ENCODE assay signal across 8 mouse cellular contexts in genomic region chr7:38107371-38108259, GRCm38 (mm10). TPM values are rescaled to one million over a fixed set of nuclear protein-coding genes. Genes with fewer than 3 reads are reported as not detected.
A peak's percentile ranks its signal among the peaks of the same experiment; 100 is the strongest.
DNase-seq lines count a peak whose midpoint lies in the region; ATAC-seq and TF ChIP-seq lines count a peak whose summit lies in the region.

Gene Ccne1, minus strand, starts transcription at chr7:38107534.

- TF ChIP-seq POLR2A in bone marrow, adult 2 months (IDR thresholded peaks at IDR 0.05; ENCODE audit: borderline replicate concordance, control insufficient read depth, low read depth, low read length), result peak; percentile 74

- DNase-seq in 416B (ENCODE audit: low read depth), result peak; percentile 93
- peak; percentile 98 for DNase-seq in heart, embryonic 10.5 days (ENCODE audit: low spot score)
- peak; percentile 99 for DNase-seq in liver
- peak; percentile 100 for DNase-seq in spleen, postnatal 4 days (ENCODE audit: low spot score in 2 of 2)

- H3K4me1 ChIP-seq in bone marrow, adult 2 months (ENCODE audit: control insufficient read depth, insufficient read depth, low read length), result peaks cover 2% of the 10 kb centered on the region
- H3K4me1 ChIP-seq in embryonic facial prominence, embryonic 15.5 days, result peaks cover 26% of the 10 kb centered on the region; the same call in 1 of the 2 replicates
- peaks cover 31% of the 10 kb centered on the region for H3K4me1 ChIP-seq in heart, embryonic 10.5 days
- H3K4me1 ChIP-seq in kidney, embryonic 15.5 days, result peaks cover 38% of the 10 kb centered on the region

- peak within 1 kb of the TSS; percentile 69 for H3K9ac ChIP-seq in embryonic facial prominence, embryonic 15.5 days
- H3K9ac ChIP-seq in kidney, embryonic 15.5 days, result peak within 1 kb of the TSS; percentile 83

- peak within 1 kb of the TSS; percentile 96 for H3K4me2 ChIP-seq in embryonic facial prominence, embryonic 15.5 days (replicated peaks)
- peak within 1 kb of the TSS; percentile 94 for H3K4me2 ChIP-seq in kidney, embryonic 15.5 days

- peak; percentile 91 for ATAC-seq in embryonic facial prominence, embryonic 15.5 days (ENCODE audit: insufficient number of reproducible peaks, low FRiP score, low TSS enrichment, low read depth)
- peak; percentile 95 for ATAC-seq in kidney, embryonic 15.5 days (replicated peaks; ENCODE audit: low FRiP score)
- peak; percentile 89 for ATAC-seq in monocyte, adult 5-6 weeks (replicated peaks; ENCODE audit: insufficient number of reproducible peaks, low FRiP score, low TSS enrichment, poor library complexity, severe bottlenecking)

- TF ChIP-seq CTCF in bone marrow, adult 2 months (IDR thresholded peaks at IDR 0.05; ENCODE audit: control insufficient read depth, insufficient read depth, low read length), result no peak

- H3K4me3 ChIP-seq in bone marrow, adult 2 months (replicated peaks; ENCODE audit: control insufficient read depth, low read depth, low read length), result peak within 1 kb of the TSS; percentile 86
- peak within 1 kb of the TSS; percentile 83 for H3K4me3 ChIP-seq in embryonic facial prominence, embryonic 15.5 days (replicated peaks)
- H3K4me3 ChIP-seq in heart, embryonic 10.5 days, result peak within 1 kb of the TSS; percentile 93
- peak within 1 kb of the TSS; percentile 89 for H3K4me3 ChIP-seq in kidney, embryonic 15.5 days (replicated peaks)

- no peaks in the 10 kb centered on the region for H3K27me3 ChIP-seq in embryonic facial prominence, embryonic 15.5 days
- no peaks in the 10 kb centered on the region for H3K27me3 ChIP-seq in heart, embryonic 10.5 days (ENCODE audit: insufficient read depth, poor library complexity, severe bottlenecking)
- no peaks in the 10 kb centered on the region for H3K27me3 ChIP-seq in kidney, embryonic 15.5 days

- no peaks in the 10 kb centered on the region for H3K9me3 ChIP-seq in embryonic facial prominence, embryonic 15.5 days (replicated peaks)
- no peaks in the 10 kb centered on the region for H3K9me3 ChIP-seq in heart, embryonic 10.5 days
- no peaks in the 10 kb centered on the region for H3K9me3 ChIP-seq in kidney, embryonic 15.5 days (replicated peaks)

- peak within 1 kb of the TSS; percentile 81 for H3K27ac ChIP-seq in bone marrow, adult 2 months (ENCODE audit: control insufficient read depth, insufficient read depth, low read depth, low read length, poor library complexity)
- H3K27ac ChIP-seq in embryonic facial prominence, embryonic 15.5 days (replicated peaks), result peak within 1 kb of the TSS; percentile 71; the same call in 1 of the 2 replicates
- peak within 1 kb of the TSS; percentile 92 for H3K27ac ChIP-seq in heart, embryonic 10.5 days
- peak within 1 kb of the TSS; percentile 71 for H3K27ac ChIP-seq in kidney, embryonic 15.5 days

- H3K36me3 ChIP-seq in embryonic facial prominence, embryonic 15.5 days, result peaks cover 6% of the 10 kb centered on the region; the same call in 1 of the 2 replicates
- H3K36me3 ChIP-seq in heart, embryonic 10.5 days, result peaks cover 23% of the 10 kb centered on the region
- H3K36me3 ChIP-seq in kidney, embryonic 15.5 days, result peaks cover 16% of the 10 kb centered on the region

- WGBS in bone marrow, adult 2 months, result under 1% methylated on average over 101 of the region's 102 CpGs
- under 1% methylated on average over 97 of the region's 102 CpGs for WGBS in embryonic facial prominence, embryonic 15.5 days
- WGBS in heart, embryonic 10.5 days, result under 1% methylated on average over 82 of the region's 102 CpGs
- under 1% methylated on average over 96 of the region's 102 CpGs for WGBS in kidney, embryonic 15.5 days

RNA-seq across cellular contexts. Expression of gene Ccne1, which starts in this region (rescaled TPM):
- 54.8 and 58.5 TPM in 2 replicates for polyA plus RNA-seq in bone marrow, adult 2 months (2011; ENCODE audit: insufficient read depth, insufficient read length, low replicate concordance, missing spikeins)
- polyA plus RNA-seq in embryonic facial prominence, embryonic 15.5 days (2015; fragmentation: Nextera tagmentation; extraction: Ambion mirVana), result 59.9 and 62.3 TPM in 2 replicates
- polyA plus RNA-seq in heart, embryonic 10.5 days (2016; fragmentation: Nextera tagmentation; extraction: Ambion mirVana), result 73.7 and 94.9 TPM in 2 replicates
- 65.9 and 71.4 TPM in 2 replicates for polyA plus RNA-seq in kidney, embryonic 15.5 days (2015; fragmentation: Nextera tagmentation; extraction: Ambion mirVana)
- 1.2 to 6.3 TPM (median 1.7 TPM) in 3 replicates for total RNA-seq in monocyte, adult 5-6 weeks (2017)

Comparison
In these comparisons a context has a peak if more than half of its experiments do, and no peak if none do; other contexts are left out.
1. Peak in every context shown above with its lines: DNase-seq, ATAC-seq, H3K4me3 ChIP-seq and H3K27ac ChIP-seq.